Mouse (Mus musculus) intestine, postnatal 0 days (tissue): ENCODE data around the gene Alg5. TPM values are rescaled to one million over a fixed set of nuclear protein-coding genes. Genes with fewer than 3 reads are reported as not detected.

Experiments used
- ATAC-seq: fragments of 200-750 bp; cut with Nextera tagmentation; 2 replicates; pipeline ENCODE4 v1.8.0; 2017; ENCODE audit warnings: mild to moderate bottlenecking, moderate TSS enrichment, moderate library complexity
- H3K27ac ChIP-seq: fragments of 300-500 bp; sonication (generic); 2 replicates; pipeline ENCODE4 v1.5.1; 2014; ENCODE audit warnings: mild to moderate bottlenecking, low read depth, low read length, moderate library complexity
- H3K27me3 ChIP-seq: fragments of 300-500 bp; sonication (generic); replicated peaks from 2 replicates; pipeline ENCODE4 v1.6.1; 2014; ENCODE audit warnings: low read length, mixed read lengths; ENCODE audit not compliant: control insufficient read depth, insufficient read depth
- H3K36me3 ChIP-seq: fragments of 300-500 bp; sonication (generic); 2 replicates; pipeline ENCODE4 v1.6.1; 2014; ENCODE audit warnings: mild to moderate bottlenecking, moderate library complexity; ENCODE audit not compliant: control insufficient read depth, insufficient read depth
- H3K4me1 ChIP-seq: fragments of 300-500 bp; sonication (generic); replicated peaks from 2 replicates; pipeline ENCODE4 v1.6.1; 2014; ENCODE audit warnings: antibody characterized with exemption, low read length, mixed read lengths; ENCODE audit not compliant: control insufficient read depth, insufficient read depth
- H3K4me2 ChIP-seq: fragments of 300-500 bp; sonication (generic); replicated peaks from 2 replicates; pipeline ENCODE4 v1.6.1; 2014; ENCODE audit warnings: low read depth, mild to moderate bottlenecking, moderate library complexity
- H3K4me3 ChIP-seq: fragments of 300-500 bp; sonication (generic); 2 replicates; pipeline ENCODE4 v1.5.1; 2014; ENCODE audit warnings: low read depth, low read length
- H3K9ac ChIP-seq: fragments of 300-500 bp; sonication (generic); 2 replicates; pipeline ENCODE4 v1.6.1; 2014; ENCODE audit warnings: mild to moderate bottlenecking, low read depth, low read length
- H3K9me3 ChIP-seq: fragments of 300-500 bp; sonication (generic); 2 replicates; pipeline ENCODE4 v1.6.1; 2016; ENCODE audit warnings: mixed run types; ENCODE audit not compliant: control insufficient read depth
- CTCF ChIP-seq: sonication (generic); IDR thresholded peaks from 2 replicates; pipeline ENCODE4 v1.5.1; 2016; ENCODE audit warnings: low read depth, mild to moderate bottlenecking, control low read depth, antibody characterized with exemption, moderate library complexity
- WGBS: fragments of 180-500 bp; shearing (Covaris S2); extraction: QIAGEN DNeasy Blood & Tissue Kit; methylation state at CpG from one replicate; pipeline ENCODE4 v1.1.7; 2014; 5-methylcytosine and 5-hydroxymethylcytosine counted together
- polyA plus RNA-seq: library from polyadenylated mRNA; unstranded; fragments of >200 nt; fragmentation: Nextera tagmentation; extraction: Ambion mirVana; gene quantifications from 2 replicates; pipeline ENCODE4 v1.2.1, GENCODE M21; 2015

Alg5 gene
- polyA plus RNA-seq, 1 experiment from 2014 or later = 99.6 TPM

GRCm38 (mm10) chr3:54756058-54756457, 20.7 kb downstream of the Alg5 start:
- peak overlapping the region; percentile 92 for H3K4me2 ChIP-seq
- WGBS = 6% methylated on average over 11 of the region's 11 CpGs
- no peaks in the 10 kb centered on the region for H3K36me3 ChIP-seq
- no peaks in the 10 kb centered on the region for H3K9me3 ChIP-seq
- TF ChIP-seq CTCF = peak; percentile 23; the same call in 1 of the 2 replicates
- peak overlapping the region; percentile 52; the same call in 1 of the 2 replicates for H3K27ac ChIP-seq
- H3K9ac ChIP-seq = peak overlapping the region; percentile 42
- no peaks in the 10 kb centered on the region for H3K4me1 ChIP-seq
- H3K27me3 ChIP-seq = peaks cover 13% of the 10 kb centered on the region; the same call in 1 of the 2 replicates
- 0 out of 2 replicates have a peak, but pooled peaks have one; percentile 19 for ATAC-seq
- H3K4me3 ChIP-seq = peak overlapping the region; percentile 62

DNA sequence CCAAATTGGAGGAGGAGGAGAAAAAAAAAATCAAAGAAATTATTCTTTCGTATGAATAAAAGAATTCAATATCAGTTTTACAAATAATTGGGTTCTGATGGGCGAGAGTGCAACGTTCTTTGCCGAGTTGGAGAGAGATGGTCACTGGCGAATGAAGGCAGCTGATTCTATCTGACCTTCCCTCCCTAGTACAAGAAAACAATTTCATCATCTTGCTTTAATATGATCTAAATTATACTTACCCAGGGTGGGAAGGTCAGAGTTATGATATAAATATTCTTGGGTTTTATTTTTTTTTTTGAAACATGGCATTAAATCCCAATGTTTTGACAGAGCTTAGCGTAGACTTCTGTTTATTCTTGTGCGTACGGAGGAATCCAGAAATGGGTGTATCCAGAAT, 22.1 kb downstream of the Alg5 start:
- no peaks in the 10 kb centered on the region for H3K36me3 ChIP-seq
- no peaks in the 10 kb centered on the region for H3K4me1 ChIP-seq
- no peak overlapping the region for H3K4me2 ChIP-seq
- no peaks in the 10 kb centered on the region for H3K9me3 ChIP-seq
- H3K27ac ChIP-seq = no peak overlapping the region
- WGBS = 67% methylated on average over 8 of the region's 8 CpGs
- ATAC-seq = no peak
- H3K9ac ChIP-seq = no peak overlapping the region
- no peak for TF ChIP-seq CTCF
- H3K27me3 ChIP-seq = peaks cover 13% of the 10 kb centered on the region; the same call in 1 of the 2 replicates
- H3K4me3 ChIP-seq = no peak overlapping the region

- ATAC-seq = no peak
- TF ChIP-seq CTCF = no peak
- Histone ChIP-seq H3K27ac (no peak overlapping the region), H3K9ac (no peak overlapping the region), H3K27me3 (peaks cover 13% of the 10 kb centered on the region; the same call in 1 of the 2 replicates), H3K36me3 (no peaks in the 10 kb centered on the region), H3K4me1 (no peaks in the 10 kb centered on the region), H3K4me3 (no peak overlapping the region), H3K4me2 (no peak overlapping the region), H3K9me3 (no peaks in the 10 kb centered on the region)
- WGBS = 66% methylated on average over 9 of the region's 9 CpGs
Observed at GRCm38 (mm10) chr3:54759211-54759610, 23.9 kb downstream of the Alg5 start.

GRCm38 (mm10) chr3:54760321-54761115, 25.2 kb downstream of the Alg5 start:
- H3K4me2 ChIP-seq = no peak overlapping the region
- H3K27me3 ChIP-seq = peaks cover 7% of the 10 kb centered on the region; the same call in 1 of the 2 replicates
- H3K9ac ChIP-seq = no peak overlapping the region
- H3K36me3 ChIP-seq = no peaks in the 10 kb centered on the region
- no peak for ATAC-seq
- no peak for TF ChIP-seq CTCF
- H3K4me3 ChIP-seq = no peak overlapping the region
- 54% methylated on average over 15 of the region's 15 CpGs for WGBS
- H3K4me1 ChIP-seq = no peaks in the 10 kb centered on the region
- H3K9me3 ChIP-seq = no peaks in the 10 kb centered on the region
- no peak overlapping the region for H3K27ac ChIP-seq

- Histone ChIP-seq H3K4me3 (no peak overlapping the region), H3K27me3 (no peaks in the 10 kb centered on the region), H3K4me2 (no peak overlapping the region), H3K9ac (no peak overlapping the region), H3K27ac (no peak overlapping the region; the same call in 1 of the 2 replicates), H3K9me3 (no peaks in the 10 kb centered on the region), H3K4me1 (no peaks in the 10 kb centered on the region), H3K36me3 (no peaks in the 10 kb centered on the region)
- no peak for TF ChIP-seq CTCF
- 94% methylated on average over 1 of the region's 1 CpGs for WGBS
- no peak for ATAC-seq
Observed at GRCm38 (mm10) chr3:54761258-54761657, 25.9 kb downstream of the Alg5 start.

- Histone ChIP-seq H3K4me2 (peak overlapping the region; percentile 41), H3K4me1 (no peaks in the 10 kb centered on the region), H3K9ac (no peak overlapping the region), H3K27me3 (no peaks in the 10 kb centered on the region), H3K36me3 (no peaks in the 10 kb centered on the region), H3K9me3 (no peaks in the 10 kb centered on the region), H3K27ac (no peak overlapping the region), H3K4me3 (no peak overlapping the region)
- 69% methylated on average over 18 of the region's 18 CpGs for WGBS
- ATAC-seq = no peak
- TF ChIP-seq CTCF = no peak
Observed at GRCm38 (mm10) chr3:54764418-54764817, 29.1 kb downstream of the Alg5 start.
